ENCODE assay signal across 26 mouse cellular contexts in the genomic region with DNA sequence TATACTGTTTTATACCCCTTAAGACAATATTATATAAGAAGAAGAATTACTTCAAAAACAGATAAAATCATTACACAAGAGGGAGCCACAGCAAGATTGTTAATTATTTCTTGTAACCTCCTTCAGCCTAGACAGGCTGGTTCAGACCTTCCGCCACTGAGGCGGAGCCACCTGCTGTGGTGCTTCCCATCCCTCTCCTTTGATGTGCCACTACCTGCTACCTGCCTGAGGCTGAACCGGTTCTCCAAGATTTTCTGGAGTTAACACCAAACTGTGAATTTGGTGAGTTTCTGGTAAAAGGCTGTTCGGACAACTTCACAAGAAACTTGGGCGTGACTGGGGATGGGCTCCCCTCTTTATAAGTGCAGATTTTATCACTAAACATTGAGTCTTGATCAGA. TPM values are rescaled to one million over a fixed set of nuclear protein-coding genes. Genes with fewer than 3 reads are reported as not detected.
DNase-seq lines count a peak whose midpoint lies in the region; ATAC-seq and TF ChIP-seq lines count a peak whose summit lies in the region.
"Had no signal": no experiment of that assay in that cellular context is flagged by ENCODE, and none has a peak within 500 bp of the region (broad histone marks: within the 10 kb centered on the region; RNA-seq: fewer than 3 reads in every experiment).

No protein-coding gene starts in this region.

- H3K9ac ChIP-seq in embryonic facial prominence, embryonic 14.5 days (ENCODE audit: low read depth, low read length) = no peak overlapping the region
- H3K9ac ChIP-seq in lung, embryonic 14.5 days = no peak overlapping the region
- H3K9ac ChIP-seq in ES-Bruce4 (ENCODE audit: low read depth, poor library complexity, severe bottlenecking) = no peak overlapping the region
- no peak overlapping the region for H3K9ac ChIP-seq in intestine, embryonic 16.5 days (ENCODE audit: low read depth, low read length)
- H3K9ac ChIP-seq in heart, embryonic 12.5 days = no peak overlapping the region
- H3K9ac ChIP-seq: embryonic facial prominence, embryonic 13.5 days; forebrain, embryonic 13.5 days; forebrain, embryonic 15.5 days; forebrain, postnatal 0 days had no signal

- peak; percentile 79 for TF ChIP-seq EP300 in ES-Bruce4 (IDR thresholded peaks at IDR 0.05; ENCODE audit: insufficient read depth, low read depth, low read length)

- no peak for TF ChIP-seq CTCF in lung, embryonic 14.5 days (IDR thresholded peaks at IDR 0.05; ENCODE audit: low read depth)
- no peak for TF ChIP-seq CTCF in ES-Bruce4 (IDR thresholded peaks at IDR 0.05; ENCODE audit: low read depth, low read length)

- no peaks in the 10 kb centered on the region for H3K4me1 ChIP-seq in embryonic facial prominence, embryonic 14.5 days (ENCODE audit: control insufficient read depth, insufficient read depth, low read length)
- no peaks in the 10 kb centered on the region for H3K4me1 ChIP-seq in embryonic facial prominence, embryonic 10.5 days
- H3K4me1 ChIP-seq in lung, embryonic 14.5 days (ENCODE audit: insufficient read depth) = no peaks in the 10 kb centered on the region
- peaks cover 3% of the 10 kb centered on the region for H3K4me1 ChIP-seq in ES-Bruce4 (ENCODE audit: control insufficient read depth, insufficient read depth, low read length)
- no peaks in the 10 kb centered on the region for H3K4me1 ChIP-seq in intestine, embryonic 16.5 days (ENCODE audit: control insufficient read depth, insufficient read depth, low read length)
- H3K4me1 ChIP-seq in heart, embryonic 12.5 days (replicated peaks) = no peaks in the 10 kb centered on the region
- H3K4me1 ChIP-seq: embryonic facial prominence, embryonic 13.5 days; forebrain, embryonic 13.5 days; forebrain, embryonic 15.5 days had no signal

- 57% methylated on average over 5 of the region's 5 CpGs for WGBS in embryonic facial prominence, embryonic 14.5 days
- 66% methylated on average over 5 of the region's 5 CpGs for WGBS in embryonic facial prominence, embryonic 10.5 days
- 55% methylated on average over 5 of the region's 5 CpGs for WGBS in lung, embryonic 14.5 days
- 57% methylated on average over 5 of the region's 5 CpGs for WGBS in intestine, embryonic 16.5 days
- WGBS in heart, embryonic 12.5 days = 52% methylated on average over 5 of the region's 5 CpGs

- no peak overlapping the region for H3K27ac ChIP-seq in embryonic facial prominence, embryonic 14.5 days (replicated peaks; ENCODE audit: low read depth, low read length)
- H3K27ac ChIP-seq in embryonic facial prominence, embryonic 10.5 days (replicated peaks) = no peak overlapping the region
- H3K27ac ChIP-seq in lung, embryonic 14.5 days (ENCODE audit: low read depth) = no peak overlapping the region
- peak overlapping the region; percentile 56; the same call in 1 of the 2 replicates for H3K27ac ChIP-seq in ES-Bruce4 (ENCODE audit: insufficient read depth, low read length)
- no peak overlapping the region for H3K27ac ChIP-seq in intestine, embryonic 16.5 days (ENCODE audit: low read length)
- H3K27ac ChIP-seq in heart, embryonic 12.5 days (ENCODE audit: poor library complexity, severe bottlenecking) = no peak overlapping the region
- H3K27ac ChIP-seq: embryonic facial prominence, embryonic 13.5 days; forebrain, embryonic 13.5 days; forebrain, embryonic 15.5 days had no signal

- no peaks in the 10 kb centered on the region for H3K27me3 ChIP-seq in embryonic facial prominence, embryonic 14.5 days (replicated peaks; ENCODE audit: control insufficient read depth, insufficient read depth, low read length)
- H3K27me3 ChIP-seq in embryonic facial prominence, embryonic 10.5 days (replicated peaks; ENCODE audit: low read depth, poor library complexity, severe bottlenecking) = no peaks in the 10 kb centered on the region
- H3K27me3 ChIP-seq in lung, embryonic 14.5 days (ENCODE audit: insufficient read depth, low read length) = no peaks in the 10 kb centered on the region
- no peaks in the 10 kb centered on the region for H3K27me3 ChIP-seq in ES-Bruce4 (ENCODE audit: control insufficient read depth, insufficient read depth, low read length, poor library complexity, severe bottlenecking)
- H3K27me3 ChIP-seq in intestine, embryonic 16.5 days (replicated peaks; ENCODE audit: control insufficient read depth, insufficient read depth, low read length) = no peaks in the 10 kb centered on the region
- H3K27me3 ChIP-seq in heart, embryonic 12.5 days (replicated peaks) = no peaks in the 10 kb centered on the region
- H3K27me3 ChIP-seq: CH12.LX; embryonic facial prominence, embryonic 13.5 days; forebrain, embryonic 13.5 days; forebrain, embryonic 15.5 days had no signal

- H3K9me3 ChIP-seq in embryonic facial prominence, embryonic 14.5 days (ENCODE audit: control insufficient read depth, low read length) = no peaks in the 10 kb centered on the region
- no peaks in the 10 kb centered on the region for H3K9me3 ChIP-seq in embryonic facial prominence, embryonic 10.5 days
- no peaks in the 10 kb centered on the region for H3K9me3 ChIP-seq in lung, embryonic 14.5 days (ENCODE audit: low read depth, low read length)
- no peaks in the 10 kb centered on the region for H3K9me3 ChIP-seq in ES-Bruce4 (replicated peaks; ENCODE audit: control insufficient read depth, insufficient read depth, low read length, poor library complexity, severe bottlenecking)
- no peaks in the 10 kb centered on the region for H3K9me3 ChIP-seq in intestine, embryonic 16.5 days (ENCODE audit: control insufficient read depth, low read length)
- no peaks in the 10 kb centered on the region for H3K9me3 ChIP-seq in heart, embryonic 12.5 days (replicated peaks)
- H3K9me3 ChIP-seq: embryonic facial prominence, embryonic 13.5 days; forebrain, embryonic 13.5 days; forebrain, embryonic 15.5 days had no signal

- peak; percentile 39 for DNase-seq in embryonic facial prominence, embryonic 14.5 days (ENCODE audit: low spot score)
- DNase-seq in embryonic facial prominence, embryonic 10.5 days (ENCODE audit: low spot score) = no peak
- DNase-seq in lung, embryonic 14.5 days = peak; percentile 11
- DNase-seq in lung, postnatal 14 days = no peak
- DNase-seq: adrenal gland, adult 8-10 months; adrenal gland, postnatal 14 days; adrenal gland, postnatal 36 days; B cell, adult 2 months; cerebellum, adult 11-12 months; cerebellum, adult 2 months; cerebellum, adult 9-10 months; cerebellum, postnatal 10 days; cerebellum, postnatal 25 days; forebrain, postnatal 0 days had no signal

- no peak overlapping the region for H3K4me2 ChIP-seq in embryonic facial prominence, embryonic 14.5 days (ENCODE audit: low read depth, low read length)
- H3K4me2 ChIP-seq in lung, embryonic 14.5 days = no peak overlapping the region
- H3K4me2 ChIP-seq in intestine, embryonic 16.5 days (ENCODE audit: low read depth, low read length) = no peak overlapping the region
- no peak overlapping the region for H3K4me2 ChIP-seq in heart, embryonic 12.5 days
- H3K4me2 ChIP-seq: embryonic facial prominence, embryonic 13.5 days; forebrain, embryonic 13.5 days; forebrain, embryonic 15.5 days had no signal

- H3K4me3 ChIP-seq in embryonic facial prominence, embryonic 14.5 days (ENCODE audit: low read depth, low read length) = no peak overlapping the region
- H3K4me3 ChIP-seq in embryonic facial prominence, embryonic 10.5 days = no peak overlapping the region
- no peak overlapping the region for H3K4me3 ChIP-seq in lung, embryonic 14.5 days (ENCODE audit: low read depth, low read length)
- no peak overlapping the region for H3K4me3 ChIP-seq in ES-Bruce4 (ENCODE audit: low read depth, low read length)
- H3K4me3 ChIP-seq in intestine, embryonic 16.5 days (ENCODE audit: low read length) = no peak overlapping the region
- no peak overlapping the region for H3K4me3 ChIP-seq in heart, embryonic 12.5 days
- H3K4me3 ChIP-seq: embryonic facial prominence, embryonic 13.5 days; forebrain, embryonic 13.5 days; forebrain, embryonic 15.5 days had no signal

- no peaks in the 10 kb centered on the region for H3K36me3 ChIP-seq in embryonic facial prominence, embryonic 14.5 days (ENCODE audit: control insufficient read depth, insufficient read depth, low read length)
- H3K36me3 ChIP-seq in embryonic facial prominence, embryonic 10.5 days (replicated peaks) = no peaks in the 10 kb centered on the region
- H3K36me3 ChIP-seq in lung, embryonic 14.5 days (ENCODE audit: insufficient read depth) = no peaks in the 10 kb centered on the region
- no peaks in the 10 kb centered on the region for H3K36me3 ChIP-seq in ES-Bruce4 (ENCODE audit: control insufficient read depth, insufficient read depth, low read length, poor library complexity, severe bottlenecking)
- no peaks in the 10 kb centered on the region for H3K36me3 ChIP-seq in intestine, embryonic 16.5 days (ENCODE audit: control insufficient read depth, insufficient read depth, low read length)
- no peaks in the 10 kb centered on the region for H3K36me3 ChIP-seq in heart, embryonic 12.5 days
- H3K36me3 ChIP-seq: embryonic facial prominence, embryonic 13.5 days; forebrain, embryonic 15.5 days had no signal

- TF ChIP-seq POLR2A in ES-Bruce4 (IDR thresholded peaks at IDR 0.05; ENCODE audit: insufficient read depth, low read length) = no peak

- ATAC-seq in embryonic facial prominence, embryonic 14.5 days (ENCODE audit: low read depth) = no peak
- ATAC-seq in lung, embryonic 14.5 days (ENCODE audit: insufficient read depth) = no peak
- ATAC-seq in intestine, embryonic 16.5 days = peak; percentile 59; the same call in 1 of the 2 replicates
- ATAC-seq in heart, embryonic 12.5 days (ENCODE audit: insufficient number of reproducible peaks, low FRiP score) = no peak
- ATAC-seq: activated CD4-positive, CD25-positive, alpha-beta regulatory T cell, adult 4 months; CD4-positive, CD25-positive, alpha-beta regulatory T cell, adult 4 months; forebrain, embryonic 13.5 days; forebrain, embryonic 15.5 days; forebrain, postnatal 0 days had no signal

RNA-seq across cellular contexts. Expression of a gene that starts 50.5 kb away (rescaled TPM):
- polyA plus RNA-seq in embryonic facial prominence, embryonic 14.5 days (2014; fragmentation: Nextera tagmentation; extraction: Ambion mirVana) = not detected in 2 replicates
- not detected in 2 replicates for polyA plus RNA-seq in embryonic facial prominence, embryonic 10.5 days (2016; fragmentation: Nextera tagmentation; extraction: Ambion mirVana)
- not detected in 2 replicates for polyA plus RNA-seq in lung, embryonic 14.5 days (2014; fragmentation: Nextera tagmentation; extraction: Ambion mirVana)
- polyA plus RNA-seq in ES-Bruce4 (2011; ENCODE audit: insufficient read depth, insufficient read length, low read depth, missing spikeins) = not detected in 2 replicates
- 0.45 and 0.54 TPM in 2 replicates for polyA plus RNA-seq in intestine, embryonic 16.5 days (2015; fragmentation: Nextera tagmentation; extraction: Ambion mirVana)
- polyA plus RNA-seq in heart, embryonic 12.5 days (2016; fragmentation: Nextera tagmentation; extraction: Ambion mirVana) = not detected in 2 replicates
- polyA plus RNA-seq: activated CD4-positive, CD25-positive, alpha-beta regulatory T cell, adult 4 months; CD4-positive, CD25-positive, alpha-beta regulatory T cell, adult 4 months; cerebellum, adult 2 months; cortical plate, adult 2 months; embryonic facial prominence, embryonic 11.5 days; embryonic facial prominence, embryonic 13.5 days; forebrain, embryonic 11.5 days; forebrain, embryonic 13.5 days; forebrain, embryonic 15.5 days; forebrain, postnatal 0 days had no signal

Comparison
In these comparisons a context has a peak if more than half of its experiments do, and no peak if none do; other contexts are left out.
1. DNase-seq: peak in embryonic facial prominence, embryonic 14.5 days (single experiment) and lung, embryonic 14.5 days (single experiment); none in embryonic facial prominence, embryonic 10.5 days (single experiment) and lung, postnatal 14 days (single experiment).